Mouse (Mus musculus): ENCODE data around the gene Elf2.

- TF ChIP-seq E2F4 (IDR thresholded peaks at IDR 0.05; ENCODE audit: insufficient read depth) (no peak), POLR2A (IDR thresholded peaks at IDR 0.05; ENCODE audit: insufficient read length, low read depth) (no peak), SRF (IDR thresholded peaks at IDR 0.05; ENCODE audit: control insufficient read depth, insufficient read length, low read depth) (no peak), POLR2AphosphoS2 (IDR thresholded peaks at IDR 0.05; ENCODE audit: insufficient read length, low read depth) (no peak)
These were observed 107.0 kb downstream of the Elf2 start for GRCm38 (mm10) chr3:51233474-51233873.
